Mouse (Mus musculus): Measurements from ENCODE around the gene Grm7.

Gene Grm7

DNA sequence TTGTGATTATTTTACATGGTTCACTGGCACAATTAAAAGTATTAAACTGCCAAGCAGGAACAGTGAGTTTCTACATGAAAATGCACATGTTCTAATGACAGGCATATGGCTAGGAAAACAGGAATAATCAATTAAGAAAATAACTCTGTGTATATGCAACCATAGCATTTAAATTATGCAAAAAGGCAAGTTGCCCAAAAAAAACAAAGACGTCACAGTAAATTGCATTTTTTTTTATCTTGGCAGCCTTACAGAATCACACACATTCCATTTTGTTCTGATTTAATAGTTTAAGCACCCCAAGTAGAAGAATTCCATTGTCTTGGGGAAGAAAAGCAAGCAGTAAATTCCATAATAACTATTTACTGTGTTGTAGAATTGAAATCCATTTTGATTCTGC lies 716.3 kb downstream of the Grm7 start:
- no peak for DNase-seq (ENCODE audit: low read depth, low spot score)

DNA sequence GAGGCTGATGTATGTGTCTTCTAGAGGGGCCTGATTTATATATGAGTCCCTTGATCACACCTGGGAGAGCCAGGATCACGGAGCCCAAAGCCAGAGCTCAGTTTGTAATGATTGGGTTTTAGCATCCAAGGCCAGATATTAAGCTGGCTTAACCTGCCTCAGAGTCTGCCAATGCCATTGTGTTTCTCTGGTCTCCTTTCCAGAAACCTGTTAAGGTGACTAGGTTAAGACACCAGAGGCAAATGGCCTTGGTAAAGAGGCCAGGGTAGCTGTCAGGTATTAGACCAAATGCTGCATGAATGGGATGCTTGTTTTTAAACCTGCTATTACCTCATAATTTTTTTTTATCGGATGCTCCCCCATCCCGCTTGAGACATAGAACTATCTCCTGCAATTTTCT lies 722.7 kb downstream of the Grm7 start:
- DNase-seq (ENCODE audit: low read depth, low spot score): no peak

DNA sequence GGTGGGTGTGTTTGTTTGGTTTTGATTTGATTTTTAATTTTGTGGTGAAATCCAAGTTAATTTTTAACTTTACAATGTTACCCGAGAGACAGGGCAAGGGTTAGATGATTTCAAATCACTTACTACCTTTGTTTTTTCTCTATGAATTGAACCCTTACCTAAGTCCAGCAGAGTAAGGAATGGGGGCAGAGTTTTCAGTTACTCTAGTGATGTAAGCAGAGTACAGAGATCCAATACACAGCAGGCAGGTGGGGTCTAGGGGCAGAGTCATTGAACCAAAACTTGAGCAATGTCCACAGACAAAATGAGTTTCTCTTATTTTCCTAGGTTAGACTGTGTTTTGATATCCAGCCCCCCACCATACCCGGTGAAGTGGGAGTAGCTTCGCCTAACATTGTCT lies 723.2 kb downstream of the Grm7 start:
- DNase-seq (ENCODE audit: low read depth, low spot score): no peak

DNA sequence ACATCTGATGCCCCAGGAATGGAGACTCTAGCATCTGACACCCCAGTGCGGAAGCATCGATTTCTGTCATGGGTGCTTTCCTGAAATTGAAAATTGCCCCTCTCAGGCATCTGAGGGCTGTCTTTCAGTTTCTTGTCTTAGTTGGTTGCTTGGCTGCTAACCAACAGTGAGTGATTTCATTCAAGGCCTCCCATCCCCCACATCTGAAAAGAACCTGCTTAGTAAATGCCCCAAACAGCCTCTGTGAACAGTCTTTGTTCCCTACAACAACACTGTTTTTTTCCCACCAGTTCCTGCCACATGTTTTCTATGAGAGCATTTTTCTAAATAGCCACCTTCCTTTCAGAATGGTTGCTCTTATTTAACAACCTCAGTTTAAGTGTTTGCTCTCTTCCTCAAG lies 723.6 kb downstream of the Grm7 start:
- DNase-seq (ENCODE audit: low read depth, low spot score): peak; percentile 56

DNA sequence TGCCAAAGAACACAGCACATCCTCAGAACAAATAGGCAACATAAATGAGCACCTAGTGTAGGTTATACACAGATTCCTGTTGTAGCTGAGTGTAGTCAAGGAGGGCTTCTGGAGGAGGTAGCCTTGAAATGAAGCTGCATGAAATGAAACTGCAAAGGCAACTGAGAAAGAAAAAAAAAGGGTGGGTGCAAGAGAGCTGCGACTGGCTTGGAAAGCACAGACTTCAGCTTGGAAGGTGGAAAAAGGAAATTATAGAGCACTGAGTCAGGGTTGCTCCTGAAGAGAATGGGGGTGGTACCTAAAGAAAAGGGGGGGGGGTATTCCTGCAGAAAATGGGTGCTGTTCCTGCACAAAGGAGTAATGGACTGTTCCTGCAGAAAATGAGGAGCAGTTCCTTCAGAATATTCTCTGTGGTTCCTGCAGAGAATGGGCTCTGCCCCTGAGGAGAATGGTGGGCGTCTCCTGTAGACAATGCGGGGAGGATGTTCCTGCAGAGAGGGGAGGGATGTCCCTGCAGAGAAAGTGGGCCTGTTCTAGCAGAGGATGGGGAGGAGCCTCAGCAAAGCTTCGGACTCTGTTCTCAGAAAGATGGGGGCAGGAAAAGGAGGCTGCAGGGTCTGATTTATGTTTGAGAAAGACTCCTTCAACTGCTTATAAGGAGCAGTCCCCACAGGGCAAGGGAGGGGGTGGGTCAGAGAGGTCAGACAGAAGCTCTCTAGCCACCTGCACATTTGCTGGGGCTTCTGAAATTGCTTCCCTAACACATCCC lies 726.4 kb downstream of the Grm7 start:
- peak; percentile 93 for DNase-seq (ENCODE audit: low read depth, low spot score)

DNA sequence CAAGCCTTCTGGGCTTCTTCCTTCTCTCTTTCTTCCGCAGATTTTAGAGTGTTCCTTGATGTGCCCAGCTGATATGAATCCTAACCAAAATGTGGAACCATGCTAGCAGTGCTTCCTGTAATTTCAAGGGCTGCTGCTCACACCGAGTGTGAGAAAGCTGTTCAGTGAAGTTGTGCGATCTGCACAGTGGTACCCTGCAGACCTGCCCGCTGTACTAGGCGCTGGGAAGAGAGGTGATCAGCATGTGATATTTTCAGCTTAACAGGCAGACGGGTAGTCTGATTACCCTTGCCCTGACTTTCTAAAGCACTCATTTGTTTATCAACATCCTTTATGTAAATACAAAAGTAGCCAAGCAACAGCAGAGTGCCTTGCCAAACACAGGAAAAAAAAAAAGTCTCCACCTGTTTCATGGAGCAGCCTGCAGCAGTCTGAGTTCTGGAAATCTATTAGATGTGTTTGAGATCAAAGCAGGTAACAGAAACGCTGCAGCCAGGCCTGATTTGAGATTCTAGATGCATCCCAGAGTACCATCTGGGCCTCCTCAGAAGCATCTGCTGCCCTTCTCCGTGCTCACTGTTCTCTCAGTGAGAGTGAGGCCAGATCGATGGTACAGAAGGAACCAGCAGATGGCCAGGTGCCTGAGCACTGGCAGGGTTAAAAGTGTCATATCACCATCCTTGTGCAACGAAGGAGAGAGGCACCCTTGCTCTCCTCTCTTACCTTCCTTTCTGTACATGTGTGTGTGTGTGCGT lies 727.4 kb downstream of the Grm7 start:
- peak; percentile 48 for DNase-seq (ENCODE audit: low read depth, low spot score)

DNA sequence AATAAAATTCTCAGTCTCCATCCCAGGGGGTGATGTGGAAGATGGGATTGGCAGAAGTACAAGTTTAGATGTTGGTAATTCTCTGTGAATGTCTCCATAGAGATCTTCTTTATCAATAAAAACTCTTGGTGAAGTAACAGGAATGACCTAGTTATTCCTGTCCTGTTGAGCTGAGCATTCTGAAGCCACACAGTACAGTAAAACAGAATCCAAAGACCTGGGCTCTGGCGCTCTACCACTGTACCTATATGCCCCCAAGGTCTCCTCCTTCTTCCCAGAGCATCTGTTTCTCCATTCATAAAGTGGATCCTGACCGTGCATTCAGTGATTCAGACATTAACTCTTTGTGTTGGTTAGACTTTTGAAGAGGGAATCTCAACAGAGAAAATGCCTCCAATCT lies 735.3 kb downstream of the Grm7 start:
- no peak for DNase-seq (ENCODE audit: low read depth, low spot score)

DNA sequence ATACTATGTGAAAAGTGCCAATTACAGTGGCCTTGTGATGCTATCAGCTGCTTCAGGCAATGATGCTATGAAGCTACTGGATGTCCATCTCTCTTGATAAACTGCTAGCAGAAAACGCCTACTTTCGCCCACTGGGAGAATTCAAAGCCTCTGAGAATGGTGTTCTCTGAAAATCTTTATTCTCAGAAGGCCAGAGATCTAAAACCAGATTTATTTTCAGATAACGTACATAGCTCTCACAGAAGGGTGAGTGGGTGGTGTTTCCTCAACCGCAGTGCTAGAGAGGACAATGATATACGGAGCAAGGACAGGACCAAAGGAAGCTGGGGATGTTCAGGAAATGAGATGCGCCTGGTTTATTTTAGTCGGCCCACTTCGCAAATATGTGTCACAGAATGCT lies 763.4 kb downstream of the Grm7 start:
- DNase-seq (ENCODE audit: low read depth, low spot score): no peak

DNA sequence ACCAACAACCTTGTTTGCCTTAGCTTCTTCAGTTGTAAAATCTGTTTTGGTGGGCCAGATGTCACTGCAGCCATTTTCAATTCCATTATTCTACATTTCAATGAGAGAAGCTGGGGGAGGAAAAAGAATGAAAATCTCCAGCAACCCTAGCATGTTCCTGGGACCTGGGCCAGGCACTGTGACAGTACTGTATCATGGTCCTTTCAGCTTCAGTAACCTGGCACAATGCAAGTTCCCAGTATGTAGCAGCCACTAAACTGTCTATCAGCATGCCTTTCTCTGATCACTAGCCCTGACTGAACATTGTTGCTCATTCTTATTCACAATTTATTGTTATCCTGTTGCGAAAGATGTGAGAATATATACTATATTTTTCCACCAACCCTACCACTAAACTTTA lies 779.4 kb downstream of the Grm7 start:
- no peak for DNase-seq (ENCODE audit: low read depth, low spot score)

DNA sequence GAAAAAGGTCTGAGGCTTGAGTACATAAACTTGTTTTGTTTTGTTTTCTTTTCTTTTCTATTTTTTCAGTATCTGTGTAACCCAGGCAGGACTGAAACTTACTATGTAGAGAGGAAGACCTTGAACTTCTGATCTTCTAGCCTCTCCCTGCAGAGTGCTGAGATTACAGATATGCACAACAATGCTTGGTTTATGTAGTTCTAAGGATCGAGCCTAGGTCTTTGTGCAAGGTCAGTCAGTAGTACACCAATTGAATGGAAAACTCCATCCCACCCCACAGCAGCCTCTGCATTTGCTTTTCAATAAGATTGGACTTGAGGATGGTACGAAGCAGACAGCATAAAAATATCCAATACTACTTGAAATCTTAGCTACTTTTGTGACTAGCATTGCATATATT lies 800.8 kb downstream of the Grm7 start:
- DNase-seq (ENCODE audit: low read depth, low spot score): peak; percentile 92

DNA sequence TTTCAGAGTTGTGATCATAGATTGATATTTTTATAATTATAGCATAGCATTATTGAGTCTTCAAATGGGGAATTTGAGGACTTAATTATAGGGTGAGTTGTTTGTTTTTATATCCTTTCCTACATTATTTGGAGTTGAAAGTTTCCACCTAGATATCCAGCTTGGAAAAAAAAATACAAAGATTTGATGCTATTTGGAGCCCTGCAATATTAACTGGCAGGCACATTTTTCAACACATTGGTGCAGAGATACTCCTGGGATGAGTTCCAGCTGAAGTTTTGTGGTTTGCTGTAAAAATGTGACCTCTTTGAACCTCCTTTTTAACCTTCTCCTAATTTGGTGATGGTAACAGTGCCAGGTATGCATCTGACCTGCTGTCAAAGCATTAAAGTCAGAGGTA lies 802.5 kb downstream of the Grm7 start:
- no peak for DNase-seq (ENCODE audit: low read depth, low spot score)

DNA sequence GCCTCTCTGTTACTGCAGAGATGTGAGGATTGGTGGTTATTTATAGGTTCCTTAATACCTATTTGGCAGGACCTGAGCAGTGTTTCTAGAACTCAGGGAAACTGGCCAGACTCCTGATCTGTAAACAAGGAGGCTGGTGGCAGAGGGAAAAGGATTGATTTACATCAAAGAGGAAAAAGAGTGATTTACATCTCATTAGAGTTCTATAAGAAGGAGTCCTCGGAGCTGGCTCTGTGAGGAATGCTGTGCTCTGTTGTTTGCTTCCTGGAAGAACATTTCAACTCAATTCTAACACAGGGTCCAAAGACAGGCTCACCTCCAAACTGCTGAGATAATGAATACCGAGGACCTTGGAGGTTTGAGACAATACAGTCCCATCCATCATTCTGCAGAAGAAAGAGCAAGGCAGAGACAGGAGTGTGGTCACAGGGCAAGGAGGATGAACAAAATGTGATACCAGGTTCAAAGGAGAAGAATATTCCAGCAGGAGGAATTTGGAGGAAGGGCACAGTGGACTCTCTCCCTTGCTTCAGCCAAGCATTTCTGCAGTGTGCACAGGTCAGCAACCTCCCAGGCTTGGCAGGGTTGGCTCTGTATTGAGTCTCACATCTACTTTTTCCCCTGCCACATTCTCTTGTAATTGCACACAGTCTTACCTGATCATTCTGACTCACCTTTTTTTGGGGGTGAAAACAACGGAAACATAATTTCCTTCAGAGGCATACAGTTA lies 803.8 kb downstream of the Grm7 start:
- peak; percentile 84 for DNase-seq (ENCODE audit: low read depth, low spot score)

DNA sequence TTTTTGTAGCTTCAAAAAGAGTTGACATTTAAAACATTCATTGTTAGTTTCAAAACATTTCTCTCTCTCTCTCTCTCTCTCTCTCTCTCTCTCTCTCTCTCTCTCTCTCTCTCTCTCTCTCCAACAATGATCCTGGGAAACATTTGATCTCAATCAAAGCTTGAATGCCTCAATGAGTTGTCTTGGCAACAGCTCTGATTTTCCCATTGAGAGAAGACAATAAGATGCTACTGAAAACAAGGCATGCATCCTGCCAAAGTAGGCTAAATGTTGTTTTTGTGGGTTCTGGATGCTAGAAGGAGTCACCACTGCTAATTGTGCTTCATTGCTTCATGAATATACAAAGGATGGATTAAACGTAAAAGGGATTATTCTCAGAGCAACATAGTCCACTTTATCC lies 836.5 kb downstream of the Grm7 start:
- no peak for DNase-seq (ENCODE audit: low read depth, low spot score)

DNA sequence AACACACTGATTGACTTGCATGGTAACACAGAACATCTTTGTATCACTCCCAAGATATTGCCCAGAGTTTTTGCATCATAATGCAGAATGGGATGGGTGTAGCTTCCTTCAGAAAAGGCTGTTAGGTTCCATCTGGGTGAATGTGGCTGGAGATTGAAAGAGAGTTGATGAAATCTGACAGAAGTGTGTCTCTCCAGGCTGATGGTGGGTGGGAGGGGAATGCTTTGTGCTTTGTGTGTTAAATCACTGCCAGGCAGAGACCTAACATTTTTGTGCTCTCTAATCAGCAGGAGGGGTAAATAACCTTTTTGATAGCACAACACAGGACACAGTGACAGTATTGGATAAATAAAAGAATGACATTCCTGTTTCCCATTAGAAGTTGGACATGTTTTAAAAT lies 840.7 kb downstream of the Grm7 start:
- peak; percentile 59 for DNase-seq (ENCODE audit: low read depth, low spot score)

DNA sequence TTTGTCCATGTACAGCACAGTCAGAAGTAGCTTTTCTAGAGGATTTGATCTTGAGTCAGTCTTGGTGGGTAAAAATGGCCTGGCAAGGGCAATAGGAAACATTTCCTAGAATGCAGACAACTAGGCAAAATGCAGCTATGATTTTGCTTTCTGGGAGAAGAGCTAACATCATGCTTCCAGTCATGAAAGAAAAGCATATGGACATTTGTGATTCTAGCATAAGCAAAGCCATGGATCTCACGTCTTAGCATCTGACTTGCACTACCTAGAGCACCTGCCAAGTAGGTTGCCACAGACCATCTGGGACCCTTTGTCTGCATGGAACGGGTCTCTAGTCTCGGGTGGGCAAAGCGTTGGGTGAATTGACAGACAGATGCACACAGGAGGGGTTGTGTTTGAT lies 842.2 kb downstream of the Grm7 start:
- peak; percentile 69 for DNase-seq (ENCODE audit: low read depth, low spot score)

DNA sequence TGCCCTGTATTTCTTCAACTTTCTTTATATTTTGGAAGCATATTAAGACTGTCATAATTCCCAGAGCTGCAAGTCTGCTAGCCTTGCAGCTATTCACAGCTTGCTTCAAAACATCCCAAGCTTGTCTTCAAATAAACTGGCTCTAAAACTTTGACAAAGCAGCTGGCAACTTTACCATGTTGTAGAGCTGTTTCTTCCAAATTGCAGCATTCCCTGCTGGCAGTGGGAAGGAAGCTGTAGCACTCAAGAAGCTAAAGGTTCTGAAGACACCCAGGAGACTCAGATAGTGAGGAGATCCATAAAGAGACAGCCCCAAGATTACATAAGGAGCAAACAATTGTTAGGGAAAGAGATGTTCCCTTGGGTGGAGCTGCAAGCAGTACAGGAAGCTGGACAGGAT lies 846.8 kb downstream of the Grm7 start:
- no peak for DNase-seq (ENCODE audit: low read depth, low spot score)

DNA sequence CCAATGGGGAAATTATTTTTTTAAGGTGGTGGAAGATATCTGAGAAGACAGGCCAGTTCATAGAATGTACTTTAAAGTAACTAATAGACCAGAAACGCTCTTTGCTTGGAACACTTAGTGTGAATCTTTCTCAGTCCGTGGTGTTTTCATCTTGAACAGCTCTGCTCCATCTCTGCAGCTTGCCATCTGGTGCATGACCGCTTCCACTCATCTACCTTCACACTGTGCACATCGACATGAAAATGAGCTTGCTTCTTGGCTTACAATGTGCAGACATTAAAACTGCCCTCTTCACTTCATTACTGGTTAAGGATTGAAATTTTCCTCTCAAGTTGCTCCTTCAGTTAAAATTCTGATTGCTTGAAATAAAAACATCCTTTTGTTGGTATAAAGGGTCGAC lies 854.2 kb downstream of the Grm7 start:
- DNase-seq (ENCODE audit: low read depth, low spot score): no peak

DNA sequence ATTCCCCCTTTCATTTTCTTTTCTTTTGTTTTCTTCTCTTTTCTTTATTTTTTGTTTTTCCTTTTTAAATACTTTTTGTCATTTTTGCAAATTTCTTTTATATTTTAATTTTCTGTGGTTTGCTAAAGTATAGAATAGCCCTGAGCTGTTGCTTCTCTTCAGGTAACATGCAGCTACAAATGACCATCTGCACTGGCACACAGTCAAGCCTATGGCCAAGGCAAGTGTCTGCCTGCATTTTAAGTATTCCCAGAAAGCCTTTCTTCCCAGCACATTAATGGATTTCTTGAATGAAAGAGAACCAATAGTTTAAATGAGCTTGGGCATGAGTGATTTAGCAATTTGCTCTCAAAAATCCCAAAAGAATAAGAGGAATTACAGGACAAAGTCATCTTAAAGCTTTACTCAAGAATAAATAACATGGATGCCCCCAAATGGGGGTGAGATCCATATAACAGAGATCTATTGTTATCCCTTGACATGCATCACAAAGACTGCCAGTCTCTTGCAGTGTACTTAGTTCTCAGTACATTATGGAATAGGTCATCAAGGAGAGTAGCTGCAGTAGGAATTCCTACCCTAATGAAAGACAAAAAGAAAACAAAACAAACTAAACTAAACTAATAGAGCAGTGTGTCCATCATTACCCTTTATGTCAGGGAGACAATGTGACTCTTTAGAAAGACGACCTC lies 865.5 kb downstream of the Grm7 start:
- peak; percentile 17 for DNase-seq (ENCODE audit: low read depth, low spot score)

DNA sequence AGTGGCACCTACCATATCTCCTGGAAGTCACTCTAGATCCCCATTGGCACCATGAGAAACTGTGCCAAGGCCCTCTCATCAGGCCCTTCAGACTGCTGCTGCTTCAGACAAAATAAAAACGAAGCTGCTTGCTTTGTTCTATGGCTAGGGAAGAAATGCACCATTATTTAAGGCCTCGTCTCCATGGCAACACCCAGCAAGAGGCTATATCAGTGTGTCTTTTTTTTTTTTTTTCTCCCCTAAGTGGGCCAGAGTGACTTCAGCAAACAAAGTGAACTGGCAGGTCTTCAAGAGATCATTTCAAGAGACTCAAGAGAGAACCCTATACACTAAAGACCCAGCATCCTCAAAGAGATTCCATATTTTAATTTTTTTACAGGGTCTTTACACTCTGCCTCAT lies 867.0 kb downstream of the Grm7 start:
- DNase-seq (ENCODE audit: low read depth, low spot score): peak; percentile 20

DNA sequence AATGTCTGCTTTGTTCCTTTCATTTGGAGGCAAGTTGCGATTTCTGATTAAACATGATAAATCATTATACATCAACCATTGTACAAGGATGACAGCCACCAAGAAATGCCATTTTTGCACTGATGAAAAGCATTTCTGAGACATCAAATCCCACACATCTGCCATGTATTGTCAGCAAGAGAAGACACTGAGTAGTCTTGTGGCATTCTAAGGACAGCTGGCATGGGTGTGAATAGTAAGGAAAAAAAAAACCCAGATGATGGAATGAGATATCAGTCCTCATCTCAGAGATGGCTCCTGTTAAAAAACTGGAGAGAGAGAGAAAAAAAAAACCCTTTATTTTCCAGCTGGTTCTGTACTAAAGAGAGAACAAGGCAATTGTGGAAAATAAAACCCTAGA lies 875.8 kb downstream of the Grm7 start:
- DNase-seq (ENCODE audit: low read depth, low spot score): no peak

DNA sequence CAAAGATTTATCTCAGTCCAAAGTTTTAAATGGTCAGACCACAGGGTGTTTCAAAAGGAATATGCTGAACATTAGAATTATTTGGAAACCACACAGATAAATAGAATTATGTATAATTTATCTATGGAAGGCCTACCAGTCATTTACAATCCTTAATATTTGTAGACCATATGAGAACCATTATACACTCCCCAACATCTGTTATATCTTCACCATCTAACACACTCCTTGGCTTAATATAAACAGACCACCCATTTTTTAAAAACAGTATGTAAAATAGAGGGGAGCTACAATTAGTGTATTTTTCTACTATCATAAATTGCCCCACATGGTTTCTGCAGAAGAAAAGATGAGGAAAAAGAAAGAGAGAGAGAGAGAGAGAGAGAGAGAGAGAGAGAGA lies 876.7 kb downstream of the Grm7 start:
- DNase-seq (ENCODE audit: low read depth, low spot score): no peak

DNA sequence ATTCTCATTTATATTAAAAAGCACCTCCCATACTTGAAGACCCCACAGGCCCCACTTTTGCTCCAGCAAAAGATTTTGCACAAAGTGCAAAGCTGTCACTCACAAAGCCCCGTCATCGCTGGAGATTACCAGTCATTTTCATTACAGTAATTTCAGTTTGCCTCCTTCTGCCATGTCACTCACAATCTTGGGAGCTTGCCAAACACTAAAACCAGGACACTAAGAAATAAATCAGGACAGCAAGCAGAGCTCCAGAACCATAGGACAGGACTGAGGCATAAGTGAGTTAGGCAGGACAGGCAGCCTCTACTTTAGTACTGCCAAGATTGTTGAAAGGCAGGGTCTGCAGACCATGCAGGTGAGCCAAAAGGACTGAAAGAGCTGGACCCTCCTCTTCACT lies 884.6 kb downstream of the Grm7 start:
- DNase-seq (ENCODE audit: low read depth, low spot score): no peak
